Mouse (Mus musculus) stomach, postnatal 0 days (tissue): ENCODE results near the gene Slc44a1.

ENCODE experiments used
- CTCF ChIP-seq: IDR thresholded peaks from 2 replicates; pipeline ENCODE4 v1.5.1; 2016; ENCODE audit warnings: antibody characterized with exemption, low read depth, mild to moderate bottlenecking, moderate library complexity
- EP300 ChIP-seq: optimal IDR thresholded peaks from 2 replicates; pipeline ENCODE3; 2016; ENCODE audit warnings: antibody characterized with exemption

- TF ChIP-seq CTCF (no peak), EP300 (no peak)
Observed at GRCm38 (mm10) chr4:53398561-53398960, 41.7 kb upstream of the Slc44a1 start.
